Mouse (Mus musculus): ENCODE results near the gene Fam57b.
A peak's percentile ranks its signal among the peaks of the same experiment; 100 is the strongest.

The Fam57b gene

DNA sequence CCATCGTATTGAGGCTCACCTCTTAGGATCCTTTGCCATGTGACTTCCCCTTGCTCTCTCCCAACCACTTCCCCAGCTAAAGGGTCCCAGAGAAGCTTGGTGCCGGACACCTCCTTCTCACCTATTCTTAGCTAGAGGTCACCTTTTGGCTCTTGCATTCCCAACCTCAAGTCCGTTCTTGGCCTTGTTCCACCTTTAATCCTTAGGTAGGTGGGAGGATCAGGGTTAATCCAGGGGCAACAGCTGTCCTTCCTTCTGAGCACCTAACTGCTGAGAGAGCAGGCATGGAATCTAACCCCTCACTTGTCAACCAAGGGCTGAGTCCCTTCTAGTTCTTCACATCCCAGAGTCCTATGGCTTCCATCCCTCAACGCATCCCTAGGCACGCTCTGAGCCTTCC is 28.5 kb downstream of the Fam57b start:
- no peak for DNase-seq (ENCODE audit: low spot score)

- no peak for DNase-seq (ENCODE audit: low spot score)
These were observed 34.1 kb downstream of the Fam57b start, which contains the start of gene 4930451I11Rik for GRCm38 (mm10) chr7:126831539-126831938. Gene 4930451I11Rik (minus strand): TSS chr7:126831639.

- peak; percentile 92 for DNase-seq (ENCODE audit: low spot score)
These were observed 34.6 kb downstream of the Fam57b start for GRCm38 (mm10) chr7:126832036-126832598.

GRCm38 (mm10) chr7:126833294-126833693 is 35.8 kb downstream of the Fam57b start:
- DNase-seq (ENCODE audit: low spot score) = no peak

DNA sequence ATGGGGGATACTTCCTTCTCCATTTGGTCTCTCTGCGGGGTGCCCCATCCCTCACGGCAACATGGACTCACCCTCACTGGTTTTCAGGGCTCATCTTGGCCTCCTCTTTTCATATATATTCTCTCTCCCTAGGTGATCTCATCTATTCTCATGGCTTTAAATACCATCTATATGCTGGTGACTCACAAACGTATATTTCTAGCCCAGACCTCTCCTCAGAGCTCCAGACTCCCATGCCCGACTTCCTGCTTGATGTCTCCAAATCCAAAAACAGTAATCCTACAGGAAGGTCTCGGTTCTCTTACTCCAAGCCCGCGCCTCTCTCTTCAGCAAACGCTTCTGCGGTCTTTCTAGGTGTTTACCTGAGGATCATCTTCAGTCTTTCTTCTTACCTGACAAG is 45.8 kb downstream of the Fam57b start:
- no peak for DNase-seq (ENCODE audit: low spot score)

DNA sequence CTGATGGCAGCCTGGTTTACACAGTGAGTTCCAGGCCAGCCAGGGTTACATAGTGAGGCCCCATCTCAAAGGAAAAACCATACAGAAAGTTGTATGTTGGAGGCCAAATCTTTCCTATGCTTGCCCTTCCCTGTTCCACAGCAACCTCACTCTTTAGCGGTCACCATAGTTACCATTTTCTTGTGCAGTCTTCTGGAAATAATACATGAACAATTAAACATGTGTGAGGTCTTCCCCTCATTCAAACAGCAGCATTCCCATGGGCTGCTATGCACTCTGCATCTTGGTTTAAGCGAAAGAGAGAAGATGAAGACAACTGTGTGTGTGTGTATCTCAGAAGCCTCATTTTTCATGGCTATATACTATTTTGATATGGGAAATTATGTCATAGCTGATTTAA is 48.0 kb downstream of the Fam57b start:
- DNase-seq (ENCODE audit: low spot score) = no peak

DNA sequence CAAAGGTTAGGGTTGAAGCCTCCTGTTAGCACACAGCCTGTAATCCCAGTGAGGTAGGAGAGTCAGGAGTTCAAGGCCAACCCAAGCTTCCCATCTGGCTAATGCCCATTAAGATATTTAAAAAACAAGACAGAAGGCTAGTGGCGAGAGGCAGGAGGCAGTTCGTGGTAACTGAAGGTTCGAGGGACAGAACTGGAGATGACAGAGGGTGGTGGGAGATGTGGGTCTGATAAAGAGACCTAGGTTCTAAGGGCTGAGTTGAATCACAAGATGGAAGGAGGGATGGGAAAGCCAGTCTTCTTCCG is 49.6 kb downstream of the Fam57b start, which contains the start of gene Doc2a:
Gene Doc2a (plus strand): TSS at position 301 of the 305 bp plus-strand sequence.
- DNase-seq (ENCODE audit: low spot score) = no peak

GRCm38 (mm10) chr7:126847421-126848398 is 50.2 kb downstream of the Fam57b start:
- DNase-seq (ENCODE audit: low spot score) = peak; percentile 80

DNA sequence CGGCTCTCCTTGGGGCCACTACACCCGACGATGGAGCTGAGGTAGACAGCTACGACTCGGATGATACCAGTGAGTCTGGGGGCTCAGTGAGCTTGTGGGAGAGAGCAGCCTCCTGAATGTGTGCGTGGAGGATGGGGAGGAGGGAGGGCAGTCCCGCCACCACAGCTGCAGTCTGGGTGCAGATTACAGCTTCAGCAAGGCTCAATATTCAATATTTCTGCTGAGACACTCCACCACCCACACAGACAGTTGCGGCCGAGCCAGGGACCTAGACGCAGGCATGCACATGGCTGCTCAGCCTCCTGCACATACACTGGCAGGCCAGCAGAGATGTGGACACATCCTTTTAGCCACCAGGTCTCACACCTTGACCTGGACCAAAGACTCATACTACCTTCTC is 51.3 kb downstream of the Fam57b start:
- DNase-seq (ENCODE audit: low spot score) = no peak

DNA sequence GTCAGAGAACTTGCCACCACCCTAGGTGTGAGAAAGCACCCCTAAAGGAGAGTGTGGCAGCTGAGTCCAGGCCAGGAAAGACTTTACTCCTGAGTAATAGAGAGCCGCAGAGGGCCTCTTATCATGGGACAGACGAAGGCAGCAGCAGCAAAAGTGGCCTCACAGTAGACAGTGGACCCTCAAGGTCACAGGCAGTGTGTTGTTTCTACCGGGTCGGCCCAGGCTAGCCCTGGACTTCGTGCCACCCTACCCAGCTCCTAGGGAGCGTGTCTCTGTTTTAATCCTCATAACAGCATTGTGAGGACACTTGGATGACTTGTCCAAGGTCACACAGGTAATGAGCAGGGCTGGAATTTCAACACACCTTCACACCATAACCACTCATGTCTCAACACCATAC is 52.7 kb downstream of the Fam57b start:
- DNase-seq (ENCODE audit: low spot score) = no peak

DNA sequence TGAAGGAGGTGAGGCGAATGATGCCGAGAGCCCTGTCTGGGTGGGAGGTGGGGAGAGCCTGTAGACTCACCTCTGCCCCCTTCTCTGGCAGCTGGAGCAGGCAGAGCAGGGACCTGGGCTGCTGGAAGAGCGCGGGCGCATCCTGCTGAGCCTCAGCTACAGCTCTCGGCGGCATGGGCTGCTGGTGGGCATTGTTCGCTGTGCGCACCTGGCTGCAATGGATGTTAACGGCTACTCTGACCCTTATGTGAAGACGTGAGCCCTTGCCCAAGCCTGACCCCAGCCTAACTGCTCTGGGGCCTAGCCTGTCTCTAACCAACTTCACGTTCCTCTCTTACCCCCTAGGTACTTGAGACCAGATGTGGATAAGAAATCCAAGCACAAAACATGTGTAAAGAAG is 53.7 kb downstream of the Fam57b start:
- DNase-seq (ENCODE audit: low spot score) = no peak

- no peak for DNase-seq (ENCODE audit: low spot score)
These were observed 56.0 kb downstream of the Fam57b start for GRCm38 (mm10) chr7:126853454-126853853.

DNA sequence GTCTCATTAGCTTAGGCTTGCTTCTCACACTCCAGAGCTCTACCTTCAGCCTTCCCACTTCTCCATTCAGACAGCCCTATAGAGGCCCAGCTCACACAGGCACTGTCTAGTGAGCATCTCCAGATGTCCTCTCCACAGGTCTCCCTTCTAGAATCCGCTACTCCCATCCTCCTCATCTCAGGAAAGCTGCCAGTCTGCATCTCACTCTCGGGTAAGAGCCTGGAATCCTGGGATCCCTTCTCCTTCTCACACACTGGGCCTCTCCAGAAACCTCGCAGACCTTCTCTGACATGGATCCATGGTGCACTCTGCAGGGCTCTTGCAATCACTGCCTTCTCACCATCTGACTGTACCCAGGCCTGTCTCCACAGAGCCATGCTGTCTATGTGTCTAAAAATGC is 58.2 kb downstream of the Fam57b start:
- DNase-seq (ENCODE audit: low spot score) = no peak

DNA sequence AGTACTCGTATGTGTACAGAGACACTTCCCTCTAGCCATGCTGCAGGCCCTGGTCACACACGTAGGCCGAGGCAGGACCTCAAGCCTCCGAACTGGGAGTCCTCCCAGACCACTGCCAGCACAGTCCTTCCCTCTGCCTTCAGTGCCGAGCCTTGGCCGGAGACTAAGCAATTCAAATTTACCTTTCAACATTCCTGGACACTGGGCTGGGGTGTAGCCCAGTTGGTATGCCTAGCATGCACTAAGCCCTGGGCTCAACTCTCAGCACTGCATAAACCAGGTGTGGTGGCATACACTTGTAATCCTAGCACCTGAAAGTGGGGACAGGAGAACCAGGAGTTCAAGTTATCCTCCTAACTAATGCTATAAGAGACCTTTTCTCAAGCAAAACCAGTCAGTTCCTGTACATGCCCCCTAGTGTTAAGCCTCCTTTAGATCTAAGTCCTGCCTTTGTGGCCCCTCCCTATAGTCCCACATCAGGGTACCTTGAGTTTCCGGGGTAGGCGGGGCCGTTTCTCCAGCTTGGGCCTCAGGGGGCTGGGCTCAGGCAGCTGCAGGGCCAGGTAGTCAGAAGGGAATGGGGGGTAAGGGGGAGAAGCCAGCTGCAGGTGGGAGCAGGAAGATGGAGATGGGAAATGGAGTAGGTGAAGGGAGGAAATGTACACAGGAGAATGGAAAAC is 59.4 kb downstream of the Fam57b start:
- DNase-seq (ENCODE audit: low spot score) = no peak

DNA sequence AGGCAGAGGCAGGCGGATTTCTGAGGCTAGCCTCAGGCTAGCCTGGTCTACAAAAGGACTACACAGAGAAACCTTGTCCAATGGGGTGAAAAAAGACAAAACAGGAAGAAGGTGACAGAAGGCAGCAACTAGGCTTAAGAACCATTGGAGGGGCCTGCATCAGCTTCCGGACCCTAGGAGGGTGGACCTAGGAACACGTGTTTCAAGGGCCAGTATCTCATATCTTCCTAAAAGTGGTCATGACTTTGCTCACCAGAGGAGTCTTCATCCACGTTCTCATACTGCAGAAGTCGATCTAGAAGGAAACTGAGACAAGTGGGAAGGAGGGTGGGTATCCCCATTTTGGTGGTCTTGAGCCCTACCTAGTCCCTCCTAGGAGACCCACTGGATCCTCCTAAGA is 63.5 kb downstream of the Fam57b start:
- DNase-seq (ENCODE audit: low spot score) = no peak

GRCm38 (mm10) chr7:126861429-126862130 is 64.1 kb downstream of the Fam57b start, which contains the start of gene Hirip3:
Gene Hirip3 (plus strand): TSS chr7:126861972.
- peak; percentile 99 for DNase-seq (ENCODE audit: low spot score)

GRCm38 (mm10) chr7:126862147-126862784 is 64.8 kb downstream of the Fam57b start, which contains the start of gene Ino80e:
Gene Ino80e (minus strand): TSS chr7:126862377.
- DNase-seq (ENCODE audit: low spot score) = peak; percentile 99

GRCm38 (mm10) chr7:126863791-126864190 is 66.3 kb downstream of the Fam57b start:
- DNase-seq (ENCODE audit: low spot score) = no peak

GRCm38 (mm10) chr7:126867534-126867933 is 70.1 kb downstream of the Fam57b start:
- DNase-seq (ENCODE audit: low spot score) = no peak

DNA sequence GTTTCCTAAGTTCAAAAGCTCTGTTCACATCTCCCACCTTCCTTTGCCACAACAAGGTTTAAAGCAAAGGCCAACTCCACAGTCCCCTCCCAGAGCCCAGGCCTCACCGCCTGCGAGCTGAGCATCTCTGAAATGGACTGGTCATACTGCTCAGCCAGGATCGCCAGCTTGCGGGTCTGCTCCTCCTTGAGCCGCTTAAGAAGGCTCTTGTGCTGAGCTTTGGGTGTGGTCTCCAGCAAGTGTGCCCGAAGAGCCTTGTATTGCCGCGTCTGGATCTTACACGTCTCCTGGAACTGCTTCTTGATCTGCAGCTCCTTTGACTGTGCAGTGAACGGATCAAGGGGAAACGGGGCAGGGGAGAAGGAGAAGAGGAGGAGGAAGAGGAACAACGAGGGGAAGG is 70.5 kb downstream of the Fam57b start:
- no peak for DNase-seq (ENCODE audit: low spot score)

DNA sequence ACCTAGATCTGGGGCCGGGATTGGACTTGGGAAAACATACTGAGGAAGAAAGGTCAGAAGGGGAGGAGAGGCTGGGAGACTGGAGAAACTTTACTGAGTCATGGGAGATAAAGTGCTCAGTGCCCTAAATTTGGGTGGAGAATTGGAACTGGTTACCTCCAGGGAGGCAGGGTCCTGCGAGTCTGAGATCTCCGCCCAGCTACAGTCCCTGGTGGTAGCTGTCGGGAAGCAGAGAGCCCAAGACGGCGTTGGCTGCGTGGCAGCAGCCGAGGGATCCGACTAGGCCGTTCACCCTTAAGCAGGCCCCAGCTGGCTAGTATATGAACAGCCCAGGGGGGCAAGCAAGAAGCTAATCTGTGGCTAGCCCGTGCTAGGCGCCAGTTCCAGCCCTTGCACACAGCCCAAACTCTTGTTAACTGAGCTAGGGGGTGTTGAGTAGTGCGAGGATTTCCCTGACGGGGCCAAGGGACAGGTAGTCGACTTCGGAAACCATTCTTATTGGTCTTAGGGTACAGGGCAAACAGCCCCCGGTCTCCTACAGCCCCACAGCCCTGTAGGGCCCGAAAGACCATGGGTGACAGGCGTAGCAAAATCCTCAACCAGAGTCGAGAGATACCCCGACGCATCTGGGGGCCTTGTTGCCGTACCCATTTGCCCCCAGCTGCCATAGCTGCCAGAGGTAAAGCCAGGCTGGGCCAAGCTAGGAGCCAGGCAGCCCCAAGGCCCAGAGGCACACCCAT is 72.5 kb downstream of the Fam57b start:
- no peak for DNase-seq (ENCODE audit: low spot score)
